Mouse (Mus musculus) urinary bladder, postnatal 10 days (tissue): ENCODE measurements around the gene Bin2.
"Not testable (repeated sequence)": the region's sequence is repeated elsewhere in the genome, so short reads cannot be mapped to it uniquely, and the experiment has no call there.

Source experiments
- DNase-seq: peaks from one replicate; pipeline ENCODE4 v3.0.0; 2022; ENCODE audit warnings: low spot score

Gene Bin2

GRCm38 (mm10) chr15:100646161-100646560 is 23.2 kb downstream of the Bin2 start:
- DNase-seq, result no peak

- no peak for DNase-seq
These were observed 26.9 kb downstream of the Bin2 start for GRCm38 (mm10) chr15:100642451-100642850.

- no peak for DNase-seq
These were observed 28.0 kb downstream of the Bin2 start for GRCm38 (mm10) chr15:100641226-100641810.

- DNase-seq, result no peak
These were observed 29.2 kb downstream of the Bin2 start for GRCm38 (mm10) chr15:100639972-100640750.

GRCm38 (mm10) chr15:100637661-100638060 is 31.7 kb downstream of the Bin2 start:
- DNase-seq, result no peak

GRCm38 (mm10) chr15:100636700-100637501 is 32.5 kb downstream of the Bin2 start, which contains the start of gene Smagp:
Gene Smagp, minus strand, starts transcription at chr15:100636940.
- DNase-seq, result no peak

- DNase-seq, result no peak
These were observed 33.3 kb downstream of the Bin2 start for GRCm38 (mm10) chr15:100635851-100636645.

GRCm38 (mm10) chr15:100635239-100635638 is 34.1 kb downstream of the Bin2 start:
- DNase-seq, result no peak

- no peak for DNase-seq
These were observed 36.0 kb downstream of the Bin2 start for GRCm38 (mm10) chr15:100633341-100633740.

- DNase-seq, result no peak
These were observed 37.0 kb downstream of the Bin2 start for GRCm38 (mm10) chr15:100632323-100632722.

GRCm38 (mm10) chr15:100631454-100632170 is 37.7 kb downstream of the Bin2 start:
- DNase-seq, result no peak

- no peak for DNase-seq
These were observed 39.2 kb downstream of the Bin2 start for GRCm38 (mm10) chr15:100630126-100630525.

- DNase-seq, result no peak
These were observed 40.6 kb downstream of the Bin2 start for GRCm38 (mm10) chr15:100628797-100629196.

GRCm38 (mm10) chr15:100627774-100628370 is 41.5 kb downstream of the Bin2 start:
- no peak for DNase-seq

- DNase-seq, result no peak
These were observed 42.1 kb downstream of the Bin2 start for GRCm38 (mm10) chr15:100627287-100627686.

GRCm38 (mm10) chr15:100624435-100624834 is 44.9 kb downstream of the Bin2 start:
- DNase-seq, result no peak

GRCm38 (mm10) chr15:100623754-100624153 is 45.6 kb downstream of the Bin2 start:
- DNase-seq, result no peak

GRCm38 (mm10) chr15:100622164-100622563 is 47.2 kb downstream of the Bin2 start:
- no peak for DNase-seq

GRCm38 (mm10) chr15:100621671-100622070 is 47.7 kb downstream of the Bin2 start:
- not testable (repeated sequence) for DNase-seq

- no peak for DNase-seq
These were observed 50.2 kb downstream of the Bin2 start for GRCm38 (mm10) chr15:100619200-100619599.

GRCm38 (mm10) chr15:100616221-100616620 is 53.1 kb downstream of the Bin2 start:
- no peak for DNase-seq
